Mouse (Mus musculus): ENCODE measurements around the gene Hnrnpll.

DNA sequence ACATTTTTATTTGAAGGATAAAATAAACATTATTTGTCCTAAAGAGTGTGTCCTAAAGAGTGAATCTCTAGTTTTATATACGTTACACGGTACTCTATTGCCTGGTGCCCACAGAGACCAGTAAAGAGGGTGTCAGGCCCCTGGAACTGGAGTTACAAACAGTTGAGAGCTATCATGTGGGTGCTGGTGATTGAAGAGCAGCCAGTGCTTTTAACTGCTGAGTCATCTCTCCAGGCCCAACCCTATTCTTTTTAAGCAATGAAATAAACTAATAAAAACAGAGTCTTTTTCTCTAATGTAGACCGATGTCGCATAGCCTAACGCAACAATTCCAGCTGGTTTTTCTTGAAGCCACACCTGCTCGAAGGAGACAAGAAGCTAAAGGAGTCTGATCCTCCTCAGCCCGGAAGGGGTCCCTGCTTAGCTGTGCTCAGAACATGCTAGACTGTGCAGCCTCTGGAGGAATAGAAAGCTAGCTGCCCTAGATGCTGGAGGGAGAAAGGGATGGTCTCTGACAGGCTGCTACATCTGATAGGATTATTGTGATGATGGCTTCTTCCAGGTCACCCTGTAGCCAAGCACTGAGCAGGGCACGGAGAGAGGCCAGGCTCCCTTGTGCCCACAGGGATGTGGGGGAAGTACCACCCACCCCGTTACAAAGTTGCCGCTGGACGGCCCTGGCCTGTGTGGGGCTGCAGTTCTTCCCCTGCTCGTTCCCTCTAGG is 80.2 kb downstream of the Hnrnpll start:
- TF ChIP-seq GATA1 (IDR thresholded peaks at IDR 0.05; ENCODE audit: borderline replicate concordance, low read length), result no peak
- TF ChIP-seq FLI1 (IDR thresholded peaks at IDR 0.05; ENCODE audit: low read length), result no peak

Measured in megakaryocyte, embryonic 14.5 days (primary cell).